Mouse (Mus musculus) embryonic fibroblast, embryonic 13.5 days (primary cell): ENCODE measurements around the gene A1bg.

Experiments
- CTCF ChIP-seq: IDR thresholded peaks from 2 replicates; pipeline ENCODE4 v1.5.1; 2011; ENCODE audit warnings: mild to moderate bottlenecking, control low read depth, low read length, moderate library complexity, borderline replicate concordance; ENCODE audit not compliant: insufficient read depth
- POLR2A ChIP-seq: IDR thresholded peaks from 2 replicates; pipeline ENCODE4 v1.6.1; 2011; ENCODE audit warnings: low read depth, mild to moderate bottlenecking, control low read depth, low read length, moderate library complexity

DNA sequence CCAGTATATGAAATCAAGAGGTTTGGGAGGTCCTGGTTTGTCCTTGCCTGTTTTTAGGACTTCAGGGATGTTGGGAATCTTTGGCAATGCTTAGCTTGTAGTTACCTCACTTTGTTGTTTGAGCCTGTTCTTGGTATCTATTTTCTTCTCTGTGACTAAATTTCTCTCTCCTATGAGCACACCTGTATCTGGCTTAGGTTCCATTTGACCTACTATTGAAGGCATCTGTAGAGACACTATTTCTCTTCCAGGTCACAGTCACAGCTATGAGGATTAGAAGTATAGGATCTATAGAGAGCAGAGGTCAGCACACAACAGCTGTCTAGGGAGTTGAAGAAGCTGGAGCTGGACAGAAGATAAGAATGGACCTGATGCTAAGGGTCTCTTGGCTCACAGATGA, at the start of gene A1bg:
- no peak for TF ChIP-seq POLR2A
- TF ChIP-seq CTCF = no peak
